Mouse (Mus musculus) limb, embryonic 15.5 days (tissue): Measurements from ENCODE around the gene Gm11032. TPM values are rescaled to one million over a fixed set of nuclear protein-coding genes. Genes with fewer than 3 reads are reported as not detected.
"Not testable (repeated sequence)": the region's sequence is repeated elsewhere in the genome, so short reads cannot be mapped to it uniquely, and the experiment has no call there.

Experiments
- ATAC-seq: fragments of 200-750 bp; cut with Nextera tagmentation; 2 replicates; pipeline ENCODE4 v1.8.0; 2017; ENCODE audit warnings: low read depth, moderate TSS enrichment; ENCODE audit not compliant: insufficient number of reproducible peaks, low FRiP score, low TSS enrichment
- H3K27ac ChIP-seq: fragments of 300-500 bp; sonication (generic); 2 replicates; pipeline ENCODE4 v1.5.1; 2015; ENCODE audit warnings: moderate library complexity, mild to moderate bottlenecking, inconsistent platforms
- H3K27me3 ChIP-seq: fragments of 300-500 bp; sonication (generic); 2 replicates; pipeline ENCODE4 v1.6.1; 2015; ENCODE audit warnings: inconsistent platforms
- H3K36me3 ChIP-seq: fragments of 300-500 bp; sonication (generic); 2 replicates; pipeline ENCODE4 v1.6.1; 2015; ENCODE audit warnings: inconsistent platforms
- H3K4me1 ChIP-seq: fragments of 300-500 bp; sonication (generic); 2 replicates; pipeline ENCODE4 v1.6.1; 2015; ENCODE audit warnings: inconsistent platforms
- H3K4me2 ChIP-seq: fragments of 300-500 bp; sonication (generic); 2 replicates; pipeline ENCODE4 v1.6.1; 2015; ENCODE audit warnings: mild to moderate bottlenecking, inconsistent platforms
- H3K4me3 ChIP-seq: fragments of 300-500 bp; sonication (generic); 2 replicates; pipeline ENCODE4 v1.5.1; 2015; ENCODE audit warnings: mild to moderate bottlenecking, inconsistent platforms
- H3K9ac ChIP-seq: fragments of 300-500 bp; sonication (generic); 2 replicates; pipeline ENCODE4 v1.6.1; 2015; ENCODE audit warnings: inconsistent platforms
- H3K9me3 ChIP-seq: fragments of 300-500 bp; sonication (generic); 2 replicates; pipeline ENCODE4 v1.6.1; 2016; ENCODE audit warnings: inconsistent platforms
- WGBS: fragments of 180-500 bp; shearing (Covaris S2); methylation state at CpG from one replicate; pipeline ENCODE4 v1.1.7; 2015; 5-methylcytosine and 5-hydroxymethylcytosine counted together
- polyA plus RNA-seq: library from polyadenylated mRNA; unstranded; fragments of >200 nt; fragmentation: Nextera tagmentation; extraction: Ambion mirVana; gene quantifications from 2 replicates; pipeline ENCODE4 v1.2.1, GENCODE M21; 2015

Gm11032 gene
- polyA plus RNA-seq, 1 experiment from 2014 or later, result not detected

- Histone ChIP-seq H3K4me3 (no peak overlapping the region), H3K27me3 (no peaks in the 10 kb centered on the region), H3K27ac (no peak overlapping the region), H3K36me3 (no peaks in the 10 kb centered on the region), H3K9ac (no peak overlapping the region), H3K4me1 (no peaks in the 10 kb centered on the region; the same call in 1 of the 2 replicates), H3K4me2 (no peak overlapping the region), H3K9me3 (no peaks in the 10 kb centered on the region)
- ATAC-seq, result no peak
- WGBS, result 24% methylated on average over 8 of the region's 8 CpGs
These were observed 10.0 kb downstream of the Gm11032 start for GRCm38 (mm10) chr11:4629861-4630280.

DNA sequence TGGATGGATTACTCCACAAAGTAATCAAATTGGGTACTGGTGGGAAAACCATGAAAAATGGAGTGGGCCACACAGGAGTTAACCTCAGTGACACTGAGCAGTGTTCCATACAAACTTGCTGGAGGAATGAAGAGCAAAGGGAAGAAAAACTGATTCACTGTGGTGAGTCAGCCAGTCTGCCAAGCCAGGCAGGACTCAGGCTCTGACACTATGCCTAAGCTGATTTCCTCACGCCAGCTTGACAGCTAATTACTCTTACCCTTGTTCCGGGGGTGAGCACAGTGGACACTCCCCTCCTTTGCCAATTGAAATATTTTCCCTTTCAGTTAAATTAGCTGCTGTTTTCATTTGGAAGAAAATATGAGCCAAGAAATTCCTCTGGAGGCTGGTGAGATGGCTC, 13.6 kb downstream of the Gm11032 start:
- Histone ChIP-seq H3K27me3 (no peaks in the 10 kb centered on the region), H3K27ac (no peak overlapping the region), H3K4me1 (peaks cover 10% of the 10 kb centered on the region), H3K9me3 (no peaks in the 10 kb centered on the region), H3K4me2 (no peak overlapping the region), H3K4me3 (no peak overlapping the region), H3K9ac (no peak overlapping the region), H3K36me3 (no peaks in the 10 kb centered on the region)
- no peak for ATAC-seq
- WGBS, result 34% methylated on average over 2 of the region's 2 CpGs

- Histone ChIP-seq H3K27me3 (no peaks in the 10 kb centered on the region), H3K27ac (no peak overlapping the region), H3K4me1 (peaks cover 14% of the 10 kb centered on the region), H3K4me2 (no peak overlapping the region), H3K9ac (no peak overlapping the region), H3K9me3 (no peaks in the 10 kb centered on the region), H3K4me3 (no peak overlapping the region), H3K36me3 (no peaks in the 10 kb centered on the region)
- ATAC-seq, result no peak
- 66% methylated on average over 5 of the region's 5 CpGs for WGBS
These were observed 14.5 kb downstream of the Gm11032 start for GRCm38 (mm10) chr11:4634395-4634794.

DNA sequence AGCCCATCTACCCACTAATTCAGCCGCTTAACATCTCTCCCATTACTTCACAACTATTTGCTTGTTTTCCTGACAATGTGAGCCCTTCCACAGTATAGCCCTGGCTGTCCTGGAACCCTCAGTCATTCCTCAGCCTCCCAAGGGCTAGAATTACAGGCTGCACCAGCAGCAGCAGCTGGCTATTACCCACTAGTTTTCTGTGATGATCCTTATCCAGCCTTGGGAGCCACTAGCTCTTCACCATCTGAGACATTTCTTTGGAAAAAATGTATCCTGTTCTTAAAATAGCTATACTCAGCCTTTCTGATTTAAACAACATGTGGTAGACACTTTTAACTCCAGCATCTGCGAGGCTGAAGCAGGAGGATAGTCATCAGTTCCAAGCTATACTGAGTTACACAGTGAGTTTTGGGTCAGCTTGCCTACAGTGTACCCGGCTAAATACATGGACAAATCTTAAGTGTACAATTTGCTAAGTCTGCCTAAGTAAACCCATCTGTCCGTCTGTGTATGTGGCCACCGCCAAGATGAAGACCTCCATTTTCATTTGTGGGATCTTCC, 17.0 kb downstream of the Gm11032 start:
- peak overlapping the region; percentile 83 for H3K27ac ChIP-seq
- H3K4me2 ChIP-seq, result peak overlapping the region; percentile 72
- no peaks in the 10 kb centered on the region for H3K27me3 ChIP-seq
- H3K4me3 ChIP-seq, result peak overlapping the region; percentile 90
- H3K4me1 ChIP-seq, result peaks cover 14% of the 10 kb centered on the region
- H3K9me3 ChIP-seq, result no peaks in the 10 kb centered on the region
- 46% methylated on average over 5 of the region's 5 CpGs for WGBS
- ATAC-seq, result no peak
- H3K9ac ChIP-seq, result no peak overlapping the region
- H3K36me3 ChIP-seq, result peaks cover 5% of the 10 kb centered on the region; the same call in 1 of the 2 replicates

DNA sequence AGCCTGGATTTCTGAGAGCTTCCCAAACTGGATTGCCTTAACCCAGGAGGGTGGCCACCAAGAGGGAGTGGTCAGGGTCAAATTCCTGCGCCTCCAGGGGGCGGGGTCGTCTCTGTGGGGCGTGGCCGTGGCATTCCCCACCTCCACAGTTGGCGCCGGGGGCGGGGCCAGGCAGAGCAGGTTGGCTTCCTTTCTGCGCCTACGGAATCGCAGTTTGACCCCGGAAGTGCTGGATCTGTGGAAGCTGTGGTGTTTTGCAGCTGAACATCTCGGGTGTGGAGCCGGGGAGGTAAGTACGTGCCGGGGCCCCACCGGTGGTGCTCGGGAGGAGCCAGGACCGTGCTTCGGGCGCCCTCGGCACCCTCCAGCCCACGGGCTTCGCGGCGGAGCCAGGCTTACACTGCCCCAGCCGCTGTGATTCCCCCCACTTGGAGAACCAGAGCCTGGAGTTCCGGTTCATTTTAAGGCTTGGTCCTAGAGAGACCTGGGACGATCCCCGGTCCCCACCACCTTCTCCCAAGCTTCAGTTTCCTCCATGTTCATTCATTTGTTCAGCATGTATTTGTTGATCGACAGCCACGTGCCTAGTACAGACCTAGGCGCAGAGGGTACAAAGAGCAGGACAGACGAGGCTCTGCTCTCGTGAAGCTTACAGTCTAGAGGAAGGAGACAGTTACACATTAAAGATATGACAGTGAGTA, 17.8 kb downstream of the Gm11032 start, which contains the start of gene Ascc2:
TSS of gene Ascc2 (plus strand) at position 214 of the 701 bp plus-strand sequence.
- Histone ChIP-seq H3K36me3 (peaks cover 9% of the 10 kb centered on the region; the same call in 1 of the 2 replicates), H3K4me2 (peak within 1 kb of the TSS; percentile 72), H3K27ac (peak within 1 kb of the TSS; percentile 83), H3K27me3 (no peaks in the 10 kb centered on the region), H3K9ac (peak within 1 kb of the TSS; percentile 55), H3K4me1 (peaks cover 14% of the 10 kb centered on the region), H3K9me3 (no peaks in the 10 kb centered on the region), H3K4me3 (peak within 1 kb of the TSS; percentile 90)
- ATAC-seq, result peak; percentile 83
- under 1% methylated on average over 35 of the region's 35 CpGs for WGBS

- 17% methylated on average over 7 of the region's 7 CpGs for WGBS
- peaks cover 14% of the 10 kb centered on the region for H3K4me1 ChIP-seq
- no peaks in the 10 kb centered on the region for H3K27me3 ChIP-seq
- no peaks in the 10 kb centered on the region for H3K9me3 ChIP-seq
- H3K36me3 ChIP-seq, result peaks cover 9% of the 10 kb centered on the region; the same call in 1 of the 2 replicates
- H3K4me2 ChIP-seq, result peak overlapping the region; percentile 72
- H3K27ac ChIP-seq, result no peak overlapping the region
- H3K9ac ChIP-seq, result peak overlapping the region; percentile 55
- peak overlapping the region; percentile 90 for H3K4me3 ChIP-seq
- no peak for ATAC-seq
These were observed 18.4 kb downstream of the Gm11032 start for GRCm38 (mm10) chr11:4638261-4638660.

GRCm38 (mm10) chr11:4641185-4641584, 21.3 kb downstream of the Gm11032 start:
- H3K4me2 ChIP-seq, result no peak overlapping the region
- peaks cover 18% of the 10 kb centered on the region; the same call in 1 of the 2 replicates for H3K36me3 ChIP-seq
- no peaks in the 10 kb centered on the region for H3K27me3 ChIP-seq
- H3K9ac ChIP-seq, result no peak overlapping the region
- no peaks in the 10 kb centered on the region for H3K9me3 ChIP-seq
- H3K4me1 ChIP-seq, result peaks cover 14% of the 10 kb centered on the region
- no peak overlapping the region for H3K4me3 ChIP-seq
- H3K27ac ChIP-seq, result no peak overlapping the region
- no peak for ATAC-seq

GRCm38 (mm10) chr11:4643722-4644121, 23.9 kb downstream of the Gm11032 start:
- no peak for ATAC-seq
- 66% methylated on average over 5 of the region's 5 CpGs for WGBS

GRCm38 (mm10) chr11:4645180-4645579, 25.3 kb downstream of the Gm11032 start:
- not testable (repeated sequence) for H3K9ac ChIP-seq, H3K9me3 ChIP-seq, H3K27me3 ChIP-seq, H3K4me3 ChIP-seq, H3K4me1 ChIP-seq, H3K27ac ChIP-seq, ATAC-seq, H3K4me2 ChIP-seq
- WGBS, result 91% methylated on average over 6 of the region's 6 CpGs
- peaks cover 51% of the 10 kb centered on the region for H3K36me3 ChIP-seq

More at GRCm38 (mm10) chr11:4643722-4644121, 23.9 kb downstream of the Gm11032 start:
- H3K4me3 ChIP-seq, result no peak overlapping the region
- no peak overlapping the region for H3K27ac ChIP-seq
- H3K27me3 ChIP-seq, result no peaks in the 10 kb centered on the region
- H3K9ac ChIP-seq, result no peak overlapping the region
- no peaks in the 10 kb centered on the region for H3K9me3 ChIP-seq
- no peak overlapping the region for H3K4me2 ChIP-seq
- H3K4me1 ChIP-seq, result peaks cover 2% of the 10 kb centered on the region; the same call in 1 of the 2 replicates
- peaks cover 38% of the 10 kb centered on the region for H3K36me3 ChIP-seq

DNA sequence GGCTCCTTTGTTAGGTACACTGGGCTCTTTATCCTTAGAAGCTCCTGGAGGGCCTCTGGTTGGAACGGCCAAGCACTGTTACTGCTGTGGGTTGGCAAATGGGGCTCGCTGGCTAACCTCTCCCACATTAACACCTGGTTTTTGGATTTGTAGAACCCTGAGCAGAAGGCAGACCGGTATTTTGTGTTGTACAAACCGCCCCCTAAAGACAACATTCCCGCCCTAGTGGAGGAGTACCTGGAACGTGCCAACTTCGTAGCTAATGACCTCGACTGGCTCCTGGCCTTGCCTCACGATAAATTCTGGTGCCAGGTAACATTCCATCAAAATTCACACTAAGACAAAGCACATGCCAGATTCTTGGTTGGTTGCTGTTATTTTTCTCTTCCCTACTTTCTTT, 26.5 kb downstream of the Gm11032 start:
- peak; percentile 77 for ATAC-seq
- WGBS, result 56% methylated on average over 9 of the region's 9 CpGs

GRCm38 (mm10) chr11:4659818-4660217, 40.0 kb downstream of the Gm11032 start:
- Histone ChIP-seq H3K4me2 (no peak overlapping the region), H3K36me3 (peaks cover 51% of the 10 kb centered on the region), H3K9me3 (no peaks in the 10 kb centered on the region), H3K27ac (no peak overlapping the region), H3K4me3 (no peak overlapping the region), H3K9ac (no peak overlapping the region), H3K4me1 (no peaks in the 10 kb centered on the region), H3K27me3 (no peaks in the 10 kb centered on the region)
- ATAC-seq, result no peak
- WGBS, result 87% methylated on average over 1 of the region's 1 CpGs

More for the DNA sequence above, 26.5 kb downstream of the Gm11032 start:
- Histone ChIP-seq H3K9me3 (no peaks in the 10 kb centered on the region), H3K4me1 (no peaks in the 10 kb centered on the region), H3K36me3 (peaks cover 57% of the 10 kb centered on the region), H3K27ac (no peak overlapping the region), H3K4me2 (no peak overlapping the region), H3K9ac (no peak overlapping the region), H3K4me3 (no peak overlapping the region), H3K27me3 (no peaks in the 10 kb centered on the region)

DNA sequence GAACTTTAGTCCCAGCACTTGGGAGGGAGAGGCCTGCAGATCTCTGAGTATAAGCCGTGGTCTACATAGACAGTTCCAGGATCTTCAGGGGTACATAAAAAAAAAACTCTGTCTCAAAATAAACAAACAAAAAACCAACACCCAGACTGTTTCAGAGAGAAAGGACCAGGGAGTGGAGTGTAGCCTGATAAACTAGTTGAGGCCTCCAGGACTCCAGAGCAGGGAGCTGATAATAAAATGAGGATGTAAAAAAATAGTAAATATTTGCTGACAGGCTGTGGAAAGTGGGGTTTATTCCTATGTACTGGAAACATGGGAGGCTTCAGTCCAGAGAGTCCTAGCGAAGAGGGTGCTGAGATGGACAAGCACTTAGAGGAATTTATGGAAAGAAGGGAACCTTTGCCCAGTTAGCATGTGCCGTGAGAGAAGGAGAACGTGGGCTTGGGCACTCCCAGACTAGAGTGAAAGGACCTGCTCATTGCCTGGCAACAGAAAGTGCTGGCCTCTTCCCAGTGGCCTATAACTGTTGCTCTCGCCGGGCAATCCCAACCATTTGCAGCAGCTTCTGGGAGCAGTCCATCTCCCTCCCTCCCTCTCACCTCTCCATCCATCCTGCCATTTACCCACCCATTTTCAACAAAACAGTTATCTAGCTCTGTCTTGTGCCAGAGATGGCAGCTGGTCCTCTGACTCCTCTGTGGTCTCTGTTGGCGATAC, 40.6 kb downstream of the Gm11032 start:
- H3K27ac ChIP-seq, result no peak overlapping the region
- no peak overlapping the region for H3K9ac ChIP-seq
- no peaks in the 10 kb centered on the region for H3K9me3 ChIP-seq
- no peak overlapping the region for H3K4me2 ChIP-seq
- 85% methylated on average over 7 of the region's 7 CpGs for WGBS
- ATAC-seq, result no peak
- no peaks in the 10 kb centered on the region for H3K27me3 ChIP-seq
- peaks cover 44% of the 10 kb centered on the region for H3K36me3 ChIP-seq
- H3K4me3 ChIP-seq, result no peak overlapping the region
- no peaks in the 10 kb centered on the region for H3K4me1 ChIP-seq
